Mouse (Mus musculus) MEL (cell line): Measurements from ENCODE around the gene Serpina3m.

Experiments used
- CTCF ChIP-seq, 3 experiments: IDR thresholded peaks in 2 of 3; conservative IDR thresholded peaks in 1 of 3; 2 replicates each; pipeline ENCODE4 v1.5.1; 2011 to 2012; ENCODE audit warnings: low read length in 3 of 3, low read depth in 2 of 3, mild to moderate bottlenecking in 2 of 3, improper control_type of control experiment in 1 of 3, inconsistent platforms in 1 of 3, mixed read lengths in 1 of 3, moderate library complexity in 1 of 3; ENCODE audit not compliant: control insufficient read depth in 1 of 3, insufficient read depth in 1 of 3, poor library complexity in 1 of 3, severe bottlenecking in 1 of 3
- E2F4 ChIP-seq: IDR thresholded peaks from 2 replicates; pipeline ENCODE4 v1.6.1; 2011; ENCODE audit warnings: low read depth, low read length, improper control_type of control experiment, borderline replicate concordance
- EP300 ChIP-seq, 2 experiments: IDR thresholded peaks; 2 replicates each; pipeline ENCODE4 v1.6.1; 2011; ENCODE audit warnings: improper control_type of control experiment in 2 of 2, low read length in 2 of 2, low read depth in 1 of 2, mild to moderate bottlenecking in 1 of 2
- HCFC1 ChIP-seq: IDR thresholded peaks from 2 replicates; pipeline ENCODE4 v1.6.1; 2012; ENCODE audit warnings: low read depth, mild to moderate bottlenecking, inconsistent platforms, low read length, improper control_type of control experiment, moderate library complexity
- MAFK ChIP-seq: IDR thresholded peaks from 2 replicates; pipeline ENCODE4 v1.6.1; 2011; ENCODE audit warnings: low read depth, mild to moderate bottlenecking, low read length, improper control_type of control experiment, borderline replicate concordance
- POLR2A ChIP-seq, 2 experiments: IDR thresholded peaks; 2 replicates each; pipeline ENCODE4 v1.6.1; 2011 to 2012; ENCODE audit warnings: low read length in 2 of 2, mild to moderate bottlenecking in 2 of 2, control low read depth in 1 of 2, improper control_type of control experiment in 1 of 2, low read depth in 1 of 2, moderate library complexity in 1 of 2; ENCODE audit not compliant: control insufficient read depth in 1 of 2, insufficient read depth in 1 of 2, poor library complexity in 1 of 2
- UBTF ChIP-seq: IDR thresholded peaks from 2 replicates; pipeline ENCODE4 v1.6.1; 2012; ENCODE audit warnings: low read depth, mild to moderate bottlenecking, inconsistent platforms, low read length, improper control_type of control experiment, moderate library complexity, borderline replicate concordance; ENCODE audit not compliant: insufficient read depth
- ZMIZ1 ChIP-seq: IDR thresholded peaks from 2 replicates; pipeline ENCODE4 v1.6.1; 2012; ENCODE audit warnings: low read depth, mild to moderate bottlenecking, inconsistent platforms, low read length, improper control_type of control experiment, moderate library complexity

GRCm38 (mm10) chr12:104345707-104346106, 7.4 kb downstream of the Serpina3m start:
- TF ChIP-seq E2F4 (no peak), HCFC1 (no peak), CTCF (IDR thresholded peaks at IDR 0.05 in 2 of 3, conservative IDR thresholded peaks at IDR 0.05 in 1 of 3; ENCODE audit: control insufficient read depth in 1 of 3, insufficient read depth in 1 of 3, low read depth in 2 of 3, low read length in 3 of 3, poor library complexity in 1 of 3, severe bottlenecking in 1 of 3) (no peak), MAFK (no peak), POLR2A (IDR thresholded peaks at IDR 0.05; ENCODE audit: control insufficient read depth in 1 of 2, insufficient read depth in 1 of 2, low read depth in 1 of 2, low read length in 2 of 2, poor library complexity in 1 of 2) (no peak), EP300 (IDR thresholded peaks at IDR 0.05; ENCODE audit: low read depth in 1 of 2, low read length in 2 of 2) (no peak), UBTF (no peak), ZMIZ1 (no peak)
